Mouse (Mus musculus) left cerebral cortex, adult 2 months (tissue): ENCODE data around the gene Utp20. TPM values are rescaled to one million over a fixed set of nuclear protein-coding genes. Genes with fewer than 3 reads are reported as not detected.
A peak's percentile ranks its signal among the peaks of the same experiment; 100 is the strongest.
"Not testable (repeated sequence)": the region's sequence is repeated elsewhere in the genome, so short reads cannot be mapped to it uniquely, and the experiment has no call there.

ENCODE experiments used
- DNase-seq, 2 experiments: peaks; one replicate each; pipeline ENCODE4 v3.0.0; 2021 to 2022; ENCODE audit warnings: low spot score in 2 of 2, mixed read lengths in 1 of 2; ENCODE audit errors: extremely low spot score in 1 of 2
- H3K27ac ChIP-seq: fragments of 200-600 bp; 2 replicates; pipeline ENCODE4 v1.8.1; 2022
- H3K4me3 ChIP-seq: fragments of 200-600 bp; 2 replicates; pipeline ENCODE4 v1.8.1; 2022
- CTCF ChIP-seq: fragments of 200-600 bp; IDR thresholded peaks from 2 replicates; pipeline ENCODE4 v1.8.1; 2022; ENCODE audit warnings: antibody characterized with exemption, mild to moderate bottlenecking, moderate library complexity
- intact Hi-C: fragments of 180-260 bp; cut with DNase I; formaldehyde crosslinking; loops from one replicate; pipeline ENCODE4 v1.15.1; 2025
- long read RNA-seq, 2 experiments: library from polyadenylated mRNA; stranded (forward); transcript quantifications; one replicate each; pipeline ENCODE4 v2.0.0; 2021; ENCODE audit warnings: borderline mapping rate in 2 of 2
- total RNA-seq, 2 experiments: library from RNA; stranded (reverse); gene quantifications; 2 replicates each; pipeline ENCODE4 v1.2.3; 2021

The Utp20 gene
- total RNA-seq: 10 to 100 TPM; 17.9 to 19.3 TPM
- long read RNA-seq, experiment 1, full-length matches to known transcripts: 1 of 8 reads
- long read RNA-seq, experiment 1, partial matches to known transcripts: 2 of 8 reads
- long read RNA-seq, experiment 1, other reads (novel, unspliced or antisense): 5 of 8 reads
- long read RNA-seq, experiment 2, full-length matches to known transcripts: 2 of 7 reads
- long read RNA-seq, experiment 2, partial matches to known transcripts: 1 of 7 reads
- long read RNA-seq, experiment 2, other reads (novel, unspliced or antisense): 4 of 7 reads

GRCm38 (mm10) chr10:88826188-88826946 lies at the start of gene Utp20:
TSS of gene Utp20 (minus strand) at chr10:88826804.
- TF ChIP-seq CTCF: no peak
- peak; percentile 77 to 82 for DNase-seq
- Histone ChIP-seq H3K27ac (no peak within 1 kb of the TSS), H3K4me3 (peak within 1 kb of the TSS; percentile 85)
- intact Hi-C loops: loop anchor here (5.0 to 10.0 kb wide), 2 partner anchors 156 to 808 kb away; no protein-coding TSS in a partner anchor

- TF ChIP-seq CTCF: no peak
- Histone ChIP-seq H3K27ac (no peak overlapping the region), H3K4me3 (no peak overlapping the region)
- no peak for DNase-seq
- intact Hi-C loops: no loop called here
Observed at GRCm38 (mm10) chr10:88874870-88875269, 48.3 kb upstream of the Utp20 start.

GRCm38 (mm10) chr10:88866017-88866416 lies 39.4 kb upstream of the Utp20 start:
- intact Hi-C loops: no loop called here
- peak; percentile 39 for TF ChIP-seq CTCF
- no peak for DNase-seq

GRCm38 (mm10) chr10:88862293-88862692 lies 35.7 kb upstream of the Utp20 start:
- Histone ChIP-seq H3K27ac (no peak overlapping the region), H3K4me3 (no peak overlapping the region)
- no peak for DNase-seq
- intact Hi-C loops: no loop called here
- no peak for TF ChIP-seq CTCF

More at GRCm38 (mm10) chr10:88866017-88866416, 39.4 kb upstream of the Utp20 start:
- Histone ChIP-seq H3K4me3 (no peak overlapping the region), H3K27ac (no peak overlapping the region)

GRCm38 (mm10) chr10:88861416-88861815 lies 34.8 kb upstream of the Utp20 start:
- Histone ChIP-seq H3K4me3 (no peak overlapping the region), H3K27ac (no peak overlapping the region)
- intact Hi-C loops: no loop called here
- DNase-seq: no peak
- no peak for TF ChIP-seq CTCF

- intact Hi-C loops: no loop called here
- H3K4me3 ChIP-seq: no peak overlapping the region
- no peak overlapping the region for H3K27ac ChIP-seq
- DNase-seq: no peak
- no peak for TF ChIP-seq CTCF
Observed at GRCm38 (mm10) chr10:88860911-88861310, 34.3 kb upstream of the Utp20 start.

- no peak overlapping the region for H3K4me3 ChIP-seq
- no peak overlapping the region for H3K27ac ChIP-seq
- intact Hi-C loops: no loop called here
- DNase-seq: no peak
- no peak for TF ChIP-seq CTCF
Observed at GRCm38 (mm10) chr10:88853326-88853725, 26.7 kb upstream of the Utp20 start.

- intact Hi-C loops: no loop called here
- Histone ChIP-seq H3K27ac (no peak overlapping the region), H3K4me3 (no peak overlapping the region)
- TF ChIP-seq CTCF: no peak
- no peak for DNase-seq
Observed at GRCm38 (mm10) chr10:88849976-88850375, 23.4 kb upstream of the Utp20 start.

GRCm38 (mm10) chr10:88848876-88849476 lies 22.4 kb upstream of the Utp20 start:
- no peak for DNase-seq
- intact Hi-C loops: no loop called here

GRCm38 (mm10) chr10:88834227-88834626 lies 7.6 kb upstream of the Utp20 start:
- no peak overlapping the region for H3K27ac ChIP-seq
- TF ChIP-seq CTCF: no peak
- DNase-seq: no peak
- intact Hi-C loops: no loop called here
- H3K4me3 ChIP-seq: no peak overlapping the region

More at GRCm38 (mm10) chr10:88848876-88849476, 22.4 kb upstream of the Utp20 start:
- TF ChIP-seq CTCF: no peak
- H3K27ac ChIP-seq: no peak overlapping the region
- H3K4me3 ChIP-seq: no peak overlapping the region

GRCm38 (mm10) chr10:88828361-88828760 lies 1.8 kb upstream of the Utp20 start:
- DNase-seq: no peak
- TF ChIP-seq CTCF: no peak
- intact Hi-C loops: loop anchor here (5.0 to 10.0 kb wide), 2 partner anchors 154 to 806 kb away; no protein-coding TSS in a partner anchor

GRCm38 (mm10) chr10:88827596-88827995 lies 992 bp upstream of the Utp20 start:
- H3K4me3 ChIP-seq: no peak overlapping the region
- intact Hi-C loops: loop anchor here (5.0 to 10.0 kb wide), 2 partner anchors 155 to 807 kb away; no protein-coding TSS in a partner anchor
- no peak overlapping the region for H3K27ac ChIP-seq
- TF ChIP-seq CTCF: no peak
- DNase-seq: no peak

More at GRCm38 (mm10) chr10:88828361-88828760, 1.8 kb upstream of the Utp20 start:
- Histone ChIP-seq H3K27ac (no peak overlapping the region), H3K4me3 (no peak overlapping the region)

GRCm38 (mm10) chr10:88826947-88827306 lies 323 bp upstream of the Utp20 start:
- not testable (repeated sequence) for H3K27ac ChIP-seq

More at GRCm38 (mm10) chr10:88826947-88827306, 323 bp upstream of the Utp20 start:
- intact Hi-C loops: loop anchor here (5.0 to 10.0 kb wide), 2 partner anchors 155 to 808 kb away; no protein-coding TSS in a partner anchor
- DNase-seq: not testable (repeated sequence)
- peak overlapping the region; percentile 85 for H3K4me3 ChIP-seq
